Mouse (Mus musculus) megakaryocyte, embryonic 14.5 days (primary cell): ENCODE data around the gene Zfp768. TPM values are rescaled to one million over a fixed set of nuclear protein-coding genes. Genes with fewer than 3 reads are reported as not detected.
"Not testable (repeated sequence)": the region's sequence is repeated elsewhere in the genome, so short reads cannot be mapped to it uniquely, and the experiment has no call there.

Experiments
- H3K27me3 ChIP-seq: replicated peaks from 2 replicates; pipeline ENCODE3; 2012; ENCODE audit warnings: inconsistent platforms
- H3K36me3 ChIP-seq: replicated peaks from 2 replicates; pipeline ENCODE3; 2012; ENCODE audit warnings: low read length, inconsistent platforms, mixed read lengths
- H3K4me1 ChIP-seq: 2 replicates; pipeline ENCODE4 v1.6.1; 2012; ENCODE audit warnings: inconsistent platforms
- H3K4me3 ChIP-seq: replicated peaks from 2 replicates; pipeline ENCODE3; 2012; ENCODE audit warnings: moderate library complexity, mild to moderate bottlenecking, inconsistent platforms
- H3K9me3 ChIP-seq: 2 replicates; pipeline ENCODE4 v1.6.1; 2012; ENCODE audit warnings: inconsistent platforms
- FLI1 ChIP-seq: IDR thresholded peaks from 2 replicates; pipeline ENCODE4 v1.6.1; 2012; ENCODE audit warnings: low read length, inconsistent platforms, mixed read lengths
- GATA1 ChIP-seq: IDR thresholded peaks from 3 replicates; pipeline ENCODE4 v1.6.1; 2012; ENCODE audit warnings: mixed read lengths, low read length, inconsistent platforms, borderline replicate concordance
- polyA plus RNA-seq: library from polyadenylated mRNA; stranded (reverse); fragments of >175 nt; gene quantifications from 2 replicates; pipeline ENCODE4 v1.2.3, GENCODE M21; 2012; ENCODE audit warnings: low replicate concordance; ENCODE audit not compliant: insufficient read depth

Zfp768 gene
- polyA plus RNA-seq, 1 experiment = 21.5 TPM

DNA sequence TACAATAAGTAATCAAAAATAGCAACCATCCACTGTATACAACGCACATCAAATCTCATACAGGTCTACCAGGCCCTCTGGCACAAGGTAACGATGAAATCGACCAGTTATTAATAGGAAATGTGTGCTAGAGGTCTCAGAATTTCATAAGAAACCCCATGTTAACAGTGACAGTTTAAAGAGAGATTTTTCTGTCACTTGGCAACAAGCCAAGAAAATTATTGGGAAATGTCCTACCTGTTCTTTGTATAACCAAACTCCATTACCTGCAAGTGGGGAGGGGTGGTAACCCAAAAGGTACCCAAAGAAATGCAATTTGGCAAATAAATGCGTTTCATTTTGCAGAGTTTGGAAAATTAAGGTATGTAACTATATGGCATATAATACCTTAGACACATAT is 13.1 kb upstream of the Zfp768 start:
- H3K36me3 ChIP-seq = no peaks in the 10 kb centered on the region
- peaks cover 4% of the 10 kb centered on the region for H3K9me3 ChIP-seq
- H3K4me1 ChIP-seq = peaks cover 8% of the 10 kb centered on the region
- no peak overlapping the region for H3K4me3 ChIP-seq
- TF ChIP-seq GATA1 (no peak), FLI1 (no peak)
- H3K27me3 ChIP-seq = peaks cover 32% of the 10 kb centered on the region

DNA sequence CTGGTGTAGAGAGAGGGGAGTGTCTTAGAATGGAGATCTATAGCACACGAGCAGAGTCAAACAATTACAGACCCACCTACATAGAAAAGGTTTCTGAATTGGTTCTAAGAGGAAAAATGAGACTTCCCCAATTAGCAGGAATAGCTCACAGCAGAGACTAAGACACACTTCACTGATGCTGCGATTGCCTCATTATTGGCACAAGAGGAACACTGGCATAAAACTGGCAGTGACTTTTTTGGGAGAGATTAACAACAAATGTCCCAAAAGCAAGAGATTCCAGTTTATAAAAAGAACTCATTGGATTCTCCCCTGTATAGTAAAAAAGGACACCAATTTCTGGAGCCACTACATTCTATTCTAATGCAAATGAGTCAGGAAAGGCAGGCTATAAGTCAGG is 12.5 kb upstream of the Zfp768 start:
- TF ChIP-seq FLI1 (no peak), GATA1 (no peak)
- Histone ChIP-seq H3K27me3 (peaks cover 30% of the 10 kb centered on the region), H3K4me3 (no peak overlapping the region)

DNA sequence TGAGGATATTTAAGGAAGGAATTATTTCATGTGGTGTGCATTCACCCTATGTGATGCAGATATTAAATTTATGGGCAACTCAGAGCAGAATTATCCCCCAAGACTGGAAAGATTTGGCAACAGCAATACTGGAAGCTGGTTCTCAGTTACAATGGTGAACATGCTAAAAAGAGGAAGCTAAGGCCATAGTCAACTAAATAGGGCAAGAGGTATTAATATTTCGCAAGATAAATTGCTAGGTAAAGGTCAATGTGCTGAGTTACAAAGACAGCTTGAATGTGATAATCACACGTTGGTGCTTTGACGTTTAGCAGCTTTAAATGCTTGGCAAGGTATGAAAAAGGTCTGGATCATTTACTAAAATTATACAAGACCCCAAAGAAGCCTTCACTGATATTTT is 10.4 kb upstream of the Zfp768 start:
- H3K27me3 ChIP-seq = peaks cover 24% of the 10 kb centered on the region
- peaks cover 17% of the 10 kb centered on the region for H3K4me1 ChIP-seq
- H3K36me3 ChIP-seq = no peaks in the 10 kb centered on the region
- no peak overlapping the region for H3K4me3 ChIP-seq
- H3K9me3 ChIP-seq = peaks cover 6% of the 10 kb centered on the region
- TF ChIP-seq FLI1 (no peak), GATA1 (no peak)

More for the DNA sequence above, 12.5 kb upstream of the Zfp768 start:
- peaks cover 6% of the 10 kb centered on the region for H3K9me3 ChIP-seq
- H3K36me3 ChIP-seq = no peaks in the 10 kb centered on the region
- H3K4me1 ChIP-seq = peaks cover 5% of the 10 kb centered on the region

DNA sequence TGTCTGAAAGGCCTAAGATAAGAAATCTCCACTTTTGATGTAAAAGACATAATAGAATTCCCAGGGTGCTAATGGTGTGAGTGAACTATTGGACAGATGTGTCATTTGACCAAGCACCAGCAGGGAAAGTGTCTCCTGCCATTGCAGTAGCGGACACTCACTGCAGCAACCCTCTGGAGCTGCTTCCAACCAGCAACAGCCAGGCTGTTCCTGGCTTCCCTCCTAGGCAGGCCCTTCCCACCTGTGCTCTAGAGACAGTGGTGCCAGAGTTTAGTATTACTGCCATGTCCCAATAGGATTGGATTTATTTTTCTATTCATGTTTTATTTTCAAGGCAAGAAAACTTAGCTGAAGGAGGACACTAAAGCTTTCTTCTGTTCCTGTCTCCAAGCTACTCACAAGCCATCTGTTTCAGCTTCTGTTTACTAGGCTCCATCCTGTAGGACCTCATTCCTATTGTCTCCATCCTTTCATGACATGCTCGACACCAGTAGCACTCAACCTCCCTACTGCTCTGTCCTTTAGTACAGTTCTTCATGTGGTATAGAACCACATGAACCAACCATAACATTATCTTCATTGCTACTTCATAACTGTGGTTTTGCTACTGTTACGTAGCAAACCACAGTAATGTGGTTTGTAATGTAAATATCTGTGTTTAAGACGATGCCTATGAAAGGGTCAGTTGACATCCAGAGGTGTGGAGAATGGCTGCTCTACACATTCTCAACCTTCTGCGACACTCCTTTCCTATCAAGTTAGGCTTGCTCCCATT is 6.0 kb upstream of the Zfp768 start:
- peaks cover 6% of the 10 kb centered on the region for H3K9me3 ChIP-seq
- no peak overlapping the region for H3K4me3 ChIP-seq
- TF ChIP-seq GATA1 (no peak; the same call in 2 of the 3 replicates), FLI1 (no peak)
- peaks cover 35% of the 10 kb centered on the region for H3K4me1 ChIP-seq
- no peaks in the 10 kb centered on the region for H3K36me3 ChIP-seq
- H3K27me3 ChIP-seq = peaks cover 13% of the 10 kb centered on the region

DNA sequence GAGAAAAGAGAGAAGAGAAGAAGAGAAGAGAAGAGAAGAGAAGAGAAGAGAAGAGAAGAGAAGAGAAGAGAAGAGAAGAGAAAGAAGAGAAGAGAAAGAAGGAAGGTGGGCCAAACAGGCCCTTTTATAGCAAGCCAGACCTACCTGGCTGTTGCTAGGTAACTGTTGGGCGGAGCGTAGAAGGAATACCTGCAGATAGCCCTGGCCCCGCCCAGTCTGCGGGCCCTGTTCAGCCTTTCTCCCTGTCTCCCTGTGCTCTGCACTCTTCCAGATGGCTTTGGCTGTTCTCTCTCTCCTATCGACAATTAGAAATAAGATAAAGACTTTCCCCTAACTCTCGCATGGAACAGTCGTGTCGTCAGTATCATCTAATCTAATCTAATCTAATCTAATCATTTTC is 1.3 kb upstream of the Zfp768 start:
- Histone ChIP-seq H3K4me1 (peaks cover 58% of the 10 kb centered on the region), H3K4me3 (no peak overlapping the region), H3K9me3 (no peaks in the 10 kb centered on the region), H3K27me3 (peaks cover 7% of the 10 kb centered on the region), H3K36me3 (peaks cover 21% of the 10 kb centered on the region)
- TF ChIP-seq GATA1 = no peak
- no peak for TF ChIP-seq FLI1

DNA sequence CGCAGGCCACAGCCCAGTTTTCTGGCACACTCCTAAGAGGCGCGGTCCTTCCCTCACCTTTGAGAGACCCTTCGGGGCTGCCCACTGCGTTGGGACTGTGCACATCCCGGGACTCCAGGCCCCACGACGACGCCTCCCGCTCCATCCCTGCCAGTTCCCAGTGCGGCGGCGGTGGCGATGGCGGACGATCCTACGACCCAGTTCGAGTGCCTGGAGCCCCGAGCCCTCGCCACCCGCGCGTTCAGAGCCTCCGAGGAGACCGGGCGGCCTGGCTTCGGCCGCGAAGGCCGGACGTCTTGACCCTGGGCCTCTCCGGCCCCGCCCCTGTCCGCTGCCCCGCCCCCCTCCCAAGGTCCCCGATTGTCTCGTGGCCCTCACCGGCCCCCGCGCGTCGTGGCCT is 297 bp downstream of the Zfp768 start:
- no peaks in the 10 kb centered on the region for H3K9me3 ChIP-seq
- H3K4me3 ChIP-seq = peak overlapping the region; percentile 99
- H3K4me1 ChIP-seq = peaks cover 42% of the 10 kb centered on the region
- peaks cover 28% of the 10 kb centered on the region for H3K36me3 ChIP-seq
- H3K27me3 ChIP-seq = peaks cover 7% of the 10 kb centered on the region
- TF ChIP-seq GATA1 (no peak), FLI1 (no peak)

DNA sequence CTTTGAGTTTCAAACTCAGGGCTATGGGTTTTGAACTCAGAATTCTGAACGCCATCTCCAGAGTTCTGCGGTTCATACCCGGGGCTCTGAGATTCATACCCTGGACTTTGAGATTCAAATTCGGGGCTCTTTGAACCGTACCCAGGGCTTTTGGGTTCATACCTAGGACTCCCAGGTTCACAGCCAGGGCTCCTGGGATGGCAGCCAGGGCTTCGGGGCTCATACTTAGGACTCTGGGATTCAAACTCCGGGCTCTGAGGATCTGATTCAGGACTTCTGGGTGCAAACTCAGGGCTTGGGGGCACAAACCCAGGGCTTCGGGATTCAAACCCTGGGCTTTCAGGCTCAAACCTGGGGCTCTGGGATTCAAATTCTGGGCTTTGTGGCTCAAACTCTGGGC is 1.0 kb downstream of the Zfp768 start:
- H3K4me1 ChIP-seq = peaks cover 41% of the 10 kb centered on the region
- H3K27me3 ChIP-seq = peaks cover 7% of the 10 kb centered on the region
- peak overlapping the region; percentile 99 for H3K4me3 ChIP-seq
- TF ChIP-seq GATA1 = no peak
- no peak for TF ChIP-seq FLI1
- H3K9me3 ChIP-seq = no peaks in the 10 kb centered on the region
- peaks cover 28% of the 10 kb centered on the region for H3K36me3 ChIP-seq

DNA sequence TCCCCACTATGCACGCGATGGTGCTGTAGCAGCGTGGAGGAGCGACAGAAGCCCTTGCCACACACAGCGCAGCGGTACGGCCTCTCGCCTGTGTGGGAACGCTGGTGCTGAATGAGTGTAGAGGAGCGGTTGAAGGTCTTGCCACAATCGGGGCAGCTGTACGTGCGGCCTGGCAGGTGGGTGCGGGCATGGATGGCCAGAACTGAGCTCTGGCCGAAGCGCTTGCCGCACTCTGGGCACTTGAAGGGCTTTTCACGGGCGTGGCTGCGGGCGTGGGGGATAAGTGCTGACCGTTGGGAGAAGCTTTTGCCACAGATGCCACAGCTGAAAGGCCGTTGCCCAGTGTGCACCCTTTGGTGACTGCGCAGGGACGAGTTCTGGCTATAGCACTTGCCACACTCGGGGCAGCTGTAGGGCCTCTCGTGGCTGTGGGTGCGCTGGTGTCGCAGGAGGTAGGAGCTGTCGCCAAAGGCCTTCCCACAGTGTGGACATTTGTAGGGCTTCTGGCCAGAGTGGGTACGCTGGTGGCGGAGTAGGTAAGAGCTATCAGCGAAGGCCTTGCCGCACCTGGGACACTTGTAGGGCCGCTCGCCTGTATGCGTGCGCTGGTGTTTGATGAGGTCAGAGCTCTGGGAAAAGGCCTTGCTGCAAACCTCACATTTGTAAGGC is 1.9 kb downstream of the Zfp768 start:
- Histone ChIP-seq H3K4me3 (peak overlapping the region; percentile 14), H3K36me3 (peaks cover 28% of the 10 kb centered on the region), H3K4me1 (peaks cover 41% of the 10 kb centered on the region), H3K9me3 (no peaks in the 10 kb centered on the region), H3K27me3 (peaks cover 3% of the 10 kb centered on the region)
- TF ChIP-seq FLI1 = no peak
- no peak for TF ChIP-seq GATA1

DNA sequence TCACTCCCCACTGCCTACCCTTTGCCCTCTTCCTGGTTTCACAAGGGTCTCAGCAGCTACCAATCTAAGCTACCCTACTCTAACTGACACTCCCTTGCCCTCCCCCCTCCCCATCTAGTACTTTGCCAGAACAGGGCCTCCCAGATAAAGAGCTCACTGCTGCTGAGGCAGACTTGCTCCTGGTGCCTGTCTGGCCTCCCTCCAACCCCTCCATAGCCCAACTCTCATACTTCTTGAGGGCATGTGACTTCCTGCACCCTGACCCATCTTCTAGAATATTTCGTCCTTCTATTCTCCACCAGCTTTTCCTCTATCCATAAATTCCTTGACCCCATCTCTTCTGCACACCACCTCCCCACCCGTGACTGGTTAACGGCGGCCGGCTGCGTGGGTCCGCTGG is 2.5 kb downstream of the Zfp768 start:
- Histone ChIP-seq H3K4me1 (peaks cover 41% of the 10 kb centered on the region), H3K36me3 (peaks cover 28% of the 10 kb centered on the region), H3K27me3 (peaks cover 2% of the 10 kb centered on the region), H3K9me3 (no peaks in the 10 kb centered on the region), H3K4me3 (peak overlapping the region; percentile 14)
- TF ChIP-seq GATA1 = no peak
- TF ChIP-seq FLI1 = no peak

DNA sequence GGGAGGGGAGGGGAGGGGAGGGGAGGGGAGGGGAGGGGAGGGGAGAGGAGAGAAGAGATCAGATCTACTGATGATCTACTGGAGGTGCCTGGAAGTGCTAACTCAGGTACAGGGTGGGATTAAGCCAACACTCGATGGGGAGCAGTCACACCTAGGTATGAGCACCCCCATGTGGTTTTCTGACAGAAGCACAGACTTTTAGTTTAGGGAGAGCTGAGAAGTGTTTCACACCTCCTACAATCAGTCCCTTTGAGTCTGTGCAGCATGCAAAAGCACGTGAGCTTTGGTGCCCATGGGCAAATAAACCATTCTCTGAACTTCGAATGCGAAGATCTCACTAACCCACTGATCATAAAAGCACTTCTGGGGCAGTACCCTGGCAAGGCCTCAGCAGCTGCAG is 3.1 kb downstream of the Zfp768 start:
- peaks cover 28% of the 10 kb centered on the region for H3K36me3 ChIP-seq

DNA sequence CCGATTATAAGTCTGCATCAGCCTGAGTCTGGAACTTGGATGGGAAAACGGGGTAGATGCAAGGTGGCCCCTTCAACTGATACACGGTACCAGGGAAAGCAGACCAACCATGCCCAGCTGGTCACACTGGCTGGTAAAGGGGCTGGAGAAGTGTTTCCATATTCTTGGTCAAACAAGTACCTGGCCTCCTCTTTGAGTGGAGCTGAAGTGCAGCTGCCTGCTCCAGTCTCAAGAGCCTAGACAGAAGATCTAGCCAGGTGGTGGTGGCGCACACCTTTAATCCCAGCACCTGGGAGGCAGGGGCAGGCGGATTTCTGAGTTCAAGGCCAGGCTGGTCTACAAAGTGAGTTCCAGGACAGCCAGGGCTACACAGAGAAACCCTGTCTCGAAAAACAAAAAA is 3.5 kb downstream of the Zfp768 start:
- H3K9me3 ChIP-seq, H3K27me3 ChIP-seq, H3K4me3 ChIP-seq: not testable (repeated sequence)
- Histone ChIP-seq H3K4me1 (peaks cover 38% of the 10 kb centered on the region), H3K36me3 (peaks cover 28% of the 10 kb centered on the region)

More for the DNA sequence above, 3.1 kb downstream of the Zfp768 start:
- Histone ChIP-seq H3K4me1 (peaks cover 39% of the 10 kb centered on the region), H3K27me3 (no peaks in the 10 kb centered on the region), H3K9me3 (no peaks in the 10 kb centered on the region), H3K4me3 (no peak overlapping the region)
- TF ChIP-seq FLI1 = no peak
- no peak for TF ChIP-seq GATA1
